Mouse (Mus musculus) testis, adult 2 months (tissue): Measurements from ENCODE around the gene Atp7b.

Experiments
- CTCF ChIP-seq: fragments of 200-500 bp; IDR thresholded peaks from 2 replicates; pipeline ENCODE4 v1.5.1; 2012; ENCODE audit warnings: low read depth, mild to moderate bottlenecking, inconsistent platforms, low read length, moderate library complexity; ENCODE audit not compliant: control insufficient read depth, insufficient read depth, insufficient replicate concordance
- POLR2A ChIP-seq: fragments of 200-500 bp; IDR thresholded peaks from 2 replicates; pipeline ENCODE4 v1.6.1; 2012; ENCODE audit warnings: low read depth, mild to moderate bottlenecking, inconsistent platforms, low read length, moderate library complexity; ENCODE audit not compliant: control insufficient read depth

GRCm38 (mm10) chr8:22089226-22089625 is 29.1 kb upstream of the Atp7b start:
- TF ChIP-seq CTCF (no peak), POLR2A (no peak)
